Mouse (Mus musculus): ENCODE results near the gene Mbtps1.

- TF ChIP-seq GATA2 (IDR thresholded peaks at IDR 0.05; ENCODE audit: borderline replicate concordance, low read depth, low read length) (no peak), CTCF (IDR thresholded peaks at IDR 0.05; ENCODE audit: low read depth, low read length) (no peak)
These were observed 46.8 kb downstream of the Mbtps1 start for GRCm38 (mm10) chr8:119511722-119512121.
